Mouse (Mus musculus) spleen, postnatal 14 days (tissue): ENCODE data around the gene Alox5.
"Not testable (repeated sequence)": the region's sequence is repeated elsewhere in the genome, so short reads cannot be mapped to it uniquely, and the experiment has no call there.

Experiments
- DNase-seq, 2 experiments: peaks; one replicate each; pipeline ENCODE4 v3.0.0; 2021 to 2022; ENCODE audit warnings: low spot score in 2 of 2

Gene Alox5

DNA sequence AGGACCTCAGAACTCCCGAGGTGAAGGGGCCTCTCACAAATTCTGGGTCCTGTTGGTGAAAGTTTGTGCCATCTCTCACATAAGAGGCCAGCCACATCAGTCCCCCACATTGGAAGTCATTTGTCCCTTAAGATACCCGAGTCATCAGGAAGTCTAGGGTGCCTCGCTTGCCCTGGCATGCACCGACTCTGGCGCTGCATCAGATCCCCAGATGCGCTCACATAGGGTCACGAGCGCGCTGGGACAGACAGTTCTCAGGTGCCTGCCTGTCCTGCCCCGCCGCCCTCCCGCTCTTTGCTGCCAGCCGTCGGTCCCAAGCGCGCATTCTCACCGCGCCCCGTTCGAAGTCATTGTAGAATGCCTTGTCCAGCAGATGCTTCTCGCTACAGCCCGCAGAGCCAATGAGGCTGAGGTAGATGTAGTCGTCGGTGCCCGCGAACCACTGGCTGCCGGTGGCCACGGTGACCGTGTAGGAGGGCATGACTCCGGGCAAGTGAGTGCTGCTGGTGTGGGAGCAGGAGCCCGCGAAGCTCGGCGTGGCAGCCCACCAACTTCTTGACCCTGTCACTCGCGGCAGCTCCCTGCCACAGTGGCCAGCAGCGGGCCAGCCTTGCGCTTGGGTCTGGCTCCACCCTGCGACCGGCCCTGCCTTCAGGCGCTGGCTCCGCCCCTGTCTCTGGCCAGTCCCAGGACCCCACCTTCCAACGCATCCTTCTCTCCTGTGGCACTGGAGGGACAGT is at the start of gene Alox5:
TSS of gene Alox5 (minus strand) at position 635 of the 740 bp plus-strand sequence.
- DNase-seq = no peak

DNA sequence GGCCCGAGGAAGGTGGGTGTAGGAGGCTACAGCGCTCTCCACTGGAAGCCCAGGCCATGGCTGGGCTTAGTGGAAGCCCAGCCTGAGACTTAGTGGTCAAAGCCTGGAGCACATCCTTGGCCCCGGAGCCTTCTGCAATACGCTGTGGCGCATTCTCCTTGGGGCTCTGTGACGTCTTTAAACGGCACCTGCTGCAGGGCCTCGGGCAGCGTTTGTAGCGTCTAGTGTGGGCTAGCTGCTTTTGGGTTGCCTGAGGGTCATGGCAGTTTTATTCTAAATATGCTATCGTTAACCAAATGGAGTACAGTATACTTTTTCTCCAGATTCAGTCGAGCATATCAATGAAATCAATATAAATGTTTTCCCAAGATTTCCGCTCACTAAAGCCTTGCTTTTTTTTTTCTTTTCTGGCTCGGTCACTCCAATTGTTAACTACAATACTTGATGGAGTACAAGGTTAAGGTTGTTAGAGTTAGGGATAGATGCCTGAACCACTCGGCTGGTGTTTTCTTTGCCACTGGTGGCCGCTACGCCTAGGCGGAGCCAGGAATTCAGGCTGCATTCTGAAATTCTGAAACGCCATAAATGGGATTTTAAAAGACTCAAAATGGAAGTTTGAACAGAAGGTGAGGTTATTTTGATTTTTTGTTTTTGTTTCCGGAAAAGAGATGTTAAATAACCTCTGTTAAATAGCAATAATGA is 45.5 kb upstream of the Alox5 start, which contains the start of gene Olfr212:
TSS of gene Olfr212 (plus strand) at position 215 of the 702 bp plus-strand sequence.
- DNase-seq = not testable (repeated sequence)

DNA sequence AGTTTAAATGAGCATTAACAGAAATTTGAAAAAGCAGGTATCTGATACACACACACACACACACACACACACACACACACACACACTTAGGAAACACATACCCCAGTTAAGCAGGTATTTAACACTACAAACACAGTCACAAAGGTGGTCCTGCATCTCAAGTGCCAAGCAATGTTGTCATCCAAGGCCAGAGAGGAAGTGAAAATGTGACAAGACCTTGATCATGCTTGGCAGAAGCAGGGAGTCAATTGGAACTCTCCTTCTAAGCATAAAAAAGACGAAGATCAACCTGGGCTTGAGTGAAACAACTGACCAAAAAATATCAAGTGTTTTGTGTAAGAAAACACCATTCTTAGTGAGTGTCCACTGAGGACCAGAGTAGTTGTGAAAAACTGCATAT is 35.0 kb upstream of the Alox5 start:
- no peak for DNase-seq

DNA sequence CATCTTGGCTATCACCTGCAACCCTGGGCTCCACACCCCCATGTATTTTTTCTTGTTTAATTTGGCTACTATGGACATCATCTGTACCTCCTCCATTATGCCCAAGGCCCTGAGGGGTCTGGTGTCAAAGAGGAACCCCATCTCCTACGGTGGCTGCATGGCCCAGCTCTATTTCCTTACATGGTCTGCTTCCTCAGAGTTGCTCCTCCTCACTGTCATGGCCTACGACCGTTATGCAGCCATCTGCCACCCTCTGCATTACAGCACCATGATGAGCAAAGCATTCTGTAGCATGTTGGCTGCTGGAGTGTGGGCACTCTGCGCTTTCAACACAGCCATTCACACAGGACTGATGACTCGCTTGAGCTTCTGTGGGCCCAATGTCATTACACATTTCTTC is 32.8 kb upstream of the Alox5 start:
- DNase-seq = no peak

DNA sequence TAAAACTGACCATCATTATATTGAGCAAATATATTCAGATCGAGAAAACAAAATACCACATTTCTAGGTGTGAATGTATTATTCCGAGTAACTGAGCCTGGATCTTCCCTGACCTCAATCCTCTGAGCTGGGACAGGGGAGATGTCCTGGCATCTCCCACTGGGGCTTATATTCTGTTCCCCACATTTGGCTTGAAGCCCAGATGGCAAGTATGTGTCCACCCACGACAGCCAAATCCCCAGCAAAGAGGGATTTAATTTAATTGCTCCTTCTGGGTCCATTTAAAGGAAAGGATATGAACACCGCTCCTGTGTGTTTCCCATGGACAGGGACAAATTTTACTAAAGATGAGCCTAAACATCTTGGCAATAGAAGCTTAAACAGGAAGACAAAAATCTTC is 27.8 kb upstream of the Alox5 start, which contains the start of gene Olfr211:
TSS of gene Olfr211 (plus strand) at position 301 of the 400 bp plus-strand sequence.
- DNase-seq = no peak

DNA sequence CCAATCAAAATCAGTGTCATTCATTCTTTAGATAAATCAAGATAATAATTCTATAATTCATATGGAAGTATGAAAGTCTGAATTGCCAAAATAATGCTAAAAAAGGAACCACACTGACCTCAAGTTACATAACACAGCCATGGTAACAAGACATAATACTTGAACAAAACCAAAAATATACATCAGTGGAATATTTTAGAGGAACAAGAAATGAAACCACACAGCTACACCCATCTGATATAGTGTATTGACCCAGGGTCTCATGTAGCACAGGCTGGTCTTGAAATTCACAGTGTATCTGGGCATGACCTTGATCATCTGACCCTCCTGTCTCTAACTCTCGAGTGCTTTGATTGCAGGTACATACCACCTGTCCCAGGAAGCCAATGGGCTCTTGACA is 25.9 kb upstream of the Alox5 start:
- DNase-seq = no peak

DNA sequence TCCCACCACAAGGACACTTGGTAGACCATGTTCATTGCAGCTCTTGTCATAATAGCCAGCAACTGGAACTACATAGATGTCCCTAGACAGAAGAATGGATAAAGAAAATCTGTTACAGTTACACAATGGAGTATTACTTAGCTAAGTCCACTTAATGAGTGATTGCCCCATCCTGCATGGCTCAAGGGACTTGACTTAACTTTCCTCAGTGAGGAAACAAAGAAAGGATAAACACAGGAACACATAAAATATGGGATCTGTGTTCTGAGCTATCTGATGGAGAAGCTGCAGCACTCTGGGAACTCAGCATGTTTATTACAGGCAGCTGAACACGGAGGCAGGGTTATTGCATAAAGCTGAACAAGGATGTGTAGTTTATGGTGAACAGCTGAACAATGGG is 24.1 kb upstream of the Alox5 start:
- DNase-seq = no peak

DNA sequence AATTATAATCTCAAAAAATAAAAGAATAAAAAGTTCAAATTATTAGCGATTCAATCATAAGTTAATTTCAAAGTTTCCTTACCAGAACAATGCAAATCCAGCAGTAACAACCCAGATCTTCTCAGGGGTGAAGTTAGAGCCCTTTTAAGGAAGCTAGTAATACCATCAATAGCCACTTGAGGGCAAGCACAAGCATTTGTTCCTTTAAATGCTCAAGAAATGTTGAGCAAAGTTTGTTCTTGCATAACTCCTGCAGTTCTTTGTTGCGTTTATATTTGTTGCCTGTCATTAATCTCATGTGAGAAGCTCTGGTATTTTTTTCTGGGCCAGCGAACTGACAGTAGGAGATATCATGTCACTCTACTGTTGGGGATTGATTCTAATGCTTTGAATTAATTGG is 7.1 kb upstream of the Alox5 start:
- DNase-seq = no peak

DNA sequence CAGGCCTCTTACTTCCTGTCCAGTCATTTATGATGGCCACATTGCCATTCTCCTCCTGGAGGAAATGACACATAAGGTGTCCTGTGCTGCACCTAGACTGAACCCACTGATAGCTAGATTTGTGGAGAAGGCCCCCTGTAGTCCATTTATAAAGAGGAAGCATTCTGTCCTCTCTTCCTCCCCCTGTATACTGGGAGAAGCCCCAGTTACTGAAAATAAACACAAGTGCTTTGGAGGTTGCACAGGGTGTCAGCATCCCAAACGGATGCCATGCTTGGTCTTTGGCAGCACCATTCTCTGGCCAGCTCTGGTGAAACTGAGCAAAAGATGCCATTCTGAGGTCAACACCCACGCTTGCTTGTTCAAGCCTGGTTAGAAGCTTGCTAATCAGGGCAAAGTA is 1.7 kb downstream of the Alox5 start:
- no peak for DNase-seq

DNA sequence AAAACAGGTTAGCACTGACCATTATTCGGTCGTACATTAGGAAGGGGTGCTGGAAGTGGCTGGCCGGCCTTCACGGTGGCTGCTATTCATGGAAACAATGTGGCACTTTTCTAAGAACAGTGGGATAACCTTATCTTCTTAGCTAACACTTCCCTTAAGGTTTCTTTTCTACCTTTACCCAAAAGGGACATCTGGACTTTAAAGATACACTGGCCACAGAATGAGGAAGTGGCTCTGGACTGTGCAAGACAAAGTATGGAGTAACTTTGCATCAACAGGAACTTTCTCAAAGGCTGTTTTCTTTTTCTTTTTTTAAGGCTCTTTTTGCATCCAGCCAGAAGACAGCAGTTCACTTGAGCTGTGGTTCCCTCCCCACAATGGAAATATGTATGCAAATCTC is 2.2 kb downstream of the Alox5 start:
- DNase-seq = no peak

DNA sequence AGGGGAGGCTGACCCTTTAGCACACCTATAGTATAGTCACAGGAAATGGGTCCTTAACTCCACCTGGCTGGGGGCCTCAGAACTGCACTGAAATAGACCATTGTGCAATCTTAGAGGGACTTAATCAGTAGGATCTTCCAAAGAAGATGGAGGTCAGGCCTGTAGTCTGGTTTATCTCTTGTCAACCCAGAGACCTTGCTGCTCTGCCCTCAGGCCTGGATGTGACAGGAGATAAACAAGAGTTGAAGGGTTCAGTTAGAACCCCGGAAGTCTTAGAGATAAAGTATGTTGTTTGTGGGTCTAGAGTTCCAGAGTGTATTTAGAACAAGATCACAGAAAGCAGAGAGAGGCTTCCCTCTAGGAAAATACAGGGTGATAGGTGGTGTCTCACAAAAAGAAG is 4.5 kb downstream of the Alox5 start:
- no peak for DNase-seq

DNA sequence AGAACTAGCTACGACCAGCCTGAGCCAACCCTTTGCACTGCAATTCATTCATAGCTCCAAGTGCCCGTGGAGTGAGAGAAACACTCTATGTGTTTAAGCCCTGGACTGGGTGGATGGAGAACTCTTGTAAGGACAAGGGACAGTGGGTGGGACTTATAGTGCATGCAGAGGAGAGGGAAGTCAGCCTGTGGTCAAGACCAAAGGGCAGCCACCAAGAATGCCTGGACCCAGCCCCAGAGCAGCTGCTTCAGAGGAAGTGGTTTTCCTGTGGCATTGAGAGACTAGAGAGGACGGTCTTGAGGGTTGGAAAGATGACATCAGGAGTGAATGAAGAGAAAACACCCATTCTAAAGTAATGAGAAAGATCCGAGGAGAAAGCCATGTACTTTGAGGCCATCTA is 5.2 kb downstream of the Alox5 start:
- no peak for DNase-seq

DNA sequence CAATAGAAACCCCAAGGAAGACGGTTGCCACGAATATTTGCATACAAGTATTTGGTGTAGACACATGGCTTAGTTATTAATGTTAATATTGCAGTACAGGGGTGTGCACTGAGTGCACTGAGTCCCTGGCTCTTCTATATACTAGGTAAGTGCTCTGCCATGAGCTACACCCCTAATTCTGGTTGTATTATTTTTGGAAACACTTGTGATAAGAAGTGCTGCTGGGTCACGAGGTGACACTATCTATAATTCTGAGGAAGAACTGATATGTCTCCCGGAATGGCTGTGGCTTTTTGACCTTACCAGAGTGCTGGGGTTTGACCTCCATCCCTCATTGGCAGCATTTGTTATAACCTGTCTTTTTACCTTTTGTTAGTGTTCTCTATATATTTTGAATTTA is 20.1 kb downstream of the Alox5 start:
- no peak for DNase-seq

DNA sequence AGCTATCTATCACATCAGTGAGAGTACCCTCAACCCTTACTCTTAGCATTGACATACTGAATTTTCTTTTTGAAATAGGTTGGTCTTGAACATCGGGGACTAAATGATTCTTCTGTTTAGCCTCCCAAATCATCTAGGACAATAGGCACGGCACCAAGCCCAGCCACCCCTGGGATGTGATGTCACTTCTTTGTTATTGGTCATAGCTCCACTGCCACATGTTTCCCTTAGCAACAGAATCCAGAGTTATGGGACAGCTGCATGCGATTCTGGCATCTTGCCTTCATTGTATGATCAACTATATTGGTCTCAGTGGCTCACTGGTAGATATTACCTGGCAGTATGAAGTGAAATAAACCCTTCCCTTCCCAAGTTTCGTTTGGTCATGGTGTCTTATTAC is 20.5 kb downstream of the Alox5 start:
- no peak for DNase-seq

DNA sequence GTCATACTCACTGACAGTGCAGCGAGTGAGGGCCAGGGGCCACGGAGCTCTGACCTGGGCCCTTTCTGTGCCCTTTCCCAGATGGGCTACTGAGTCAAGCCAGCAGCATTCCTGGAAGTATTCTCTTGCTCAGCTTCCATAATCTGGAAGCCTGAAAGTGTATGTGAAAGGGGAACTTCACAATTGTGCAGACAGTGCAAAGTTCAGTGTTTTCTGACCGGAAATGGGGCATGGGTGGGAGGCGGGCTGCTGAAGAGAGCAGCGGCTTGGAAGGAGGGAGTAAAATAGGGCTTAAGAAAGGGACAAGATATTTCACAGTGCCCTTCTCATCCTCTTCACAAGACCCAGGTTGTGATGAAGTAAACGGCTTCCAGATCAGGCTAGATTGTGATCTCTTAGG is 21.4 kb downstream of the Alox5 start:
- no peak for DNase-seq

DNA sequence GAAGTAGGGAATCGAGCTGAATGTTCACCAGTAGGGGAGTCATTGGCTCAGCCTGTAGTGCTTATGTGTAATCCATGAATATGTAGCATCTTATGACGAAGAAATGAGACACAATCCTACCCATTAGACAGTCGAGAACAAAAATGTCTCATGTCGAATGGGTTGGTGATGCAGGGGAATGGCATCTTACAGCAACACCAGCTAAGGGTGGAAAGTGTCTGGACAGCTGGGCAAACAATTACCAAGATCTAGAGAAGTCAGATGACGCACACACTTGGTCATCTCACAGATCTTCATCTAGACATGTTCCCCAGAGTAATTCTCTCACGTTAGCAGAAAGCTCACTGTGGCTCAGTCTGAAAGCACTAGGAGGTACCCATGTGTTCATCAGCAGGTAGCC is 22.1 kb downstream of the Alox5 start:
- no peak for DNase-seq

DNA sequence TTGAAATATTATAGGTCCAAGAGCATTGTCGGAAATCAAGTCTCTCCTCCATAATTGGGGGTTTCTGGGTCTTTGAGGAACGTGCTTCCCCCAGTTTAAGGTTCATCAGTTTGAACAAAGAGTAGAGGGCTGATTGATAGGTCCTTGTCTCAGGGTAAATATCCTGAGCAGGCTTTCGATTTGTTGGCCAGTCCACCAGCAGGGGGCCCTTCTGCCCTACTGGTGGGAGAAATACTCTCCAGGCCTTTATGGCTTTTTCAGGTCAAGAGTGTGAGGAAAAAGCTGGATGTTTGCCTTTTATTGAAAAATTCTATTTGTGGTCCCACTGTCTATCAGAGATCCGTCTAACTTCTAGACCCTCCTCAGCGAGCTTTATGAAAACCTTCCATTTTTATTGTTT is 32.7 kb downstream of the Alox5 start:
- no peak for DNase-seq

DNA sequence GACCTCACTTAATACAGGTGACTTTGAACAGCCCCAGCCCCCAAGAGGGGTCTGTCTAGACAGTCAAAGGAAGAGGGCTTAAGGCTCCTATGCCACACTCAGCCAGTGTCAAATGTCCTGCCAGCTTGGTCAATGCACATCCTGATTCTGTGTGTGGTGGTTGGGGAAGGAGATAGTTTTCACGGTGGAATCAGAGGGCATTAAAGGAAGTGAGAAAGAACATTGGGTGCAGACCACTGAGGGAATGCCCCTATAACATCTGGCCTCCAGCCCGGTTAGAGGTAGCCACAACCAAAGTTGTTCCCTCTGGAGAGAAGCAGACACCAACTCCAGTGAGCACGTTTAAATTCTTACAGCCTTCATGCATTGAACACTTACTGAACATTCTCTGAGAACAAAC is 33.4 kb downstream of the Alox5 start:
- DNase-seq = no peak

DNA sequence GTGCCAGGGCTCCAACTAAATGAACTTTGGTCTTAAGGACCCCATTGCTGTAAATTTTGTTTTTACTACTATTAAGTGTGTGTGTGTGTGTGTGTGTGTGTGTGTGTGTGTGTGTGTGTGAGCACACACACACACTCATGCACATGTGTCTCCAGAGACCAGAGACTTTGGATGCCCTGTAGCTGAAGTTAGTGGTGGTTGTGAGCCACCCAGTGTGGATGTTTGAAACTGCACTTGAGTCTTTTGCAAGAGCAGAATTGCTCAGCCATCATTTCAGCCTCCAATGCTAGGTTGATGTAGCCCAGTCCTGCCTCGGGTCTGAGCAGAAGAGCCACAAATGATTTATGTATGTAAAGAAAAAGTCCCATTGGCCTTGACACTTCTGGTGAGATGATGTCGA is 37.3 kb downstream of the Alox5 start:
- no peak for DNase-seq

DNA sequence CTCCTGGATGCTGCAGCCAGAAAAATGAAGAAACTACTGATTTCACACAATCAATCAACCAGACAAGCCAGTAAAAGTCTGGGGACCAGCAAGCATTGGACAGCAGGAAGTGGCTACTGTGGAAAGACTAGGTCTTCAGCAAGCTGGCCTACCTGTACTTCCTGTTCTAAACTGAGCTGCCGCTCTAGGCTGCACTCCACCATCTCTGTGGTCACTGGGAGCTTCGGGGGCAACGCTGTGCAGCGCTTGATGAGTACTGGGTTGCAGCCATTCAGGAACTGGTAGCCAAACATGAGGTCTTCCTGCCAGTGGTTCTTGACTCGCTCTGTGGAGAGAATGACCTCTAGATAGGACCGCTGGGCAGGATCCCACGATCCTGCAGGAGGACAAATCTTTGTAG is 38.0 kb downstream of the Alox5 start:
- no peak for DNase-seq

DNA sequence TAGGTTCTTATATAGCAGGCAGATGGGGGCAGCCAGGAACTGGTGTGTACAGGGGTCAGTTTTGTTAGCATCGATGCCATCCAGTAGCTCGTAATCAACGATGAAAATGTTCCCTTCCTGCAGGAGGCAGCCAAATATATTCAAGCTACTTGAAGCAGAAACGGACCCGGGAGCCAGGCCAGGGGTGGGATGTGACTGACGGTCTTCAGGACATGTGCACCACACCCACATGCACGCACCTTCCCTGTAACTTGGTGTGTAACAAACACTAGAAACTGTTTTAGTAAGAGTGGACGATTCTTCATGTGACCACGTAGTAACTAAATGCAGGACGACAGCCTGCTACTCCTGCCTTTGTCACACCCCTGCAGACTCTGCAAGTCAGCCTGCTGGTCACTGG is 40.7 kb downstream of the Alox5 start:
- DNase-seq = no peak

DNA sequence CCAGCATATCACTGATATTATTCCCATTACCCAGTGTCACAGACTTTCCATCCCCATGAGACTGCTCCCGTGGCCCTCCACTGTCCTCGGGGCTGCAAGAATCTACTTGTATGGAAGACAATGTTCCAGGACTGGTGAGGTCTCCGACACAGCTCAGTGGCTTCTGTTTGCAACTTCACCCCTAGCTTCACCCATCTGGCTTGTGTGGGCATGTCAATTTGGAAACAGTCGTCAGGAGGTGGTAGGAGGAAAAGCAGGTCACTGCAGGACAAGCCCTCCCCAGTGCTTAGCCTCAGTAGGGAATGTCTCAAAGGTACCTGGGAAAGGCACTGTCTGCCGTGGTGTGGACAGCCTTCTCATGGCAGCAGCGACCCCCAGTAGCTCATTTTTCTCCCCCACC is 41.3 kb downstream of the Alox5 start:
- DNase-seq = no peak

DNA sequence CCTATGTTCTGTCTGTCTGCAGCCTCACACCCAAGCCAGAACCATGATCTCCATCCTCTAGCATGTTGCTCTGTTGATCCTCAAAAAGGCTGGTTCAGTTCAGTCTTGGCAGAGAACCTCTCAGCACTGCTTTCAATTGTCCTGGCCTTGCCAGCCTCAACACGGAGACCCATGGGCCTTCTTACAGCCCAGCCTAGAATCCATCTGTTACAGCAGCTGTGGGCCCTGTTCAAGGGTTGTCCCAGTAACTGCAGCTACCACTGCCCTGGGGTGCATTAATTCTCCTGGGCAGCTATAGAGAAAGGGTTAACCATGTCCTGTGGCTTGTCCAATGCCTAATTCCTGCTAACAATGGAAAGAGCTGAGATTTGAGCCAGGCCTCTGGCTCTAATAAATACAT is 42.5 kb downstream of the Alox5 start:
- no peak for DNase-seq
